Mouse (Mus musculus) MN1 (cell line): ENCODE data around the gene Naa35.

Source experiments
- DNase-seq: peaks from one replicate; pipeline ENCODE4 v3.0.0-alpha.2; 2016; ENCODE audit warnings: low spot score

Gene Naa35

GRCm38 (mm10) chr13:59584947-59585647, at the start of gene Naa35, which contains the start of gene Agtpbp1:
Gene Naa35 (plus strand): TSS chr13:59585259.
Gene Agtpbp1 (minus strand): TSS chr13:59585227.
- peak; percentile 98 for DNase-seq

- DNase-seq, result no peak
These were observed 49.3 kb upstream of the Naa35 start for GRCm38 (mm10) chr13:59535746-59536145.

GRCm38 (mm10) chr13:59536631-59537030, 48.4 kb upstream of the Naa35 start:
- DNase-seq, result no peak

GRCm38 (mm10) chr13:59538661-59539060, 46.4 kb upstream of the Naa35 start:
- DNase-seq, result no peak

GRCm38 (mm10) chr13:59540030-59540429, 45.0 kb upstream of the Naa35 start:
- no peak for DNase-seq

- no peak for DNase-seq
These were observed 42.6 kb upstream of the Naa35 start for GRCm38 (mm10) chr13:59542411-59542810.

GRCm38 (mm10) chr13:59547091-59547490, 38.0 kb upstream of the Naa35 start:
- no peak for DNase-seq

- no peak for DNase-seq
These were observed 37.3 kb upstream of the Naa35 start for GRCm38 (mm10) chr13:59547716-59548115.

- DNase-seq, result no peak
These were observed 35.7 kb upstream of the Naa35 start for GRCm38 (mm10) chr13:59549318-59549798.

- DNase-seq, result no peak
These were observed 32.8 kb upstream of the Naa35 start for GRCm38 (mm10) chr13:59552286-59552685.

GRCm38 (mm10) chr13:59552751-59553150, 32.3 kb upstream of the Naa35 start:
- peak; percentile 23 for DNase-seq

GRCm38 (mm10) chr13:59554772-59555505, 30.1 kb upstream of the Naa35 start:
- DNase-seq, result no peak

GRCm38 (mm10) chr13:59555613-59556192, 29.4 kb upstream of the Naa35 start:
- no peak for DNase-seq

GRCm38 (mm10) chr13:59556670-59557069, 28.4 kb upstream of the Naa35 start:
- peak; percentile 55 for DNase-seq

GRCm38 (mm10) chr13:59557185-59557985, 27.7 kb upstream of the Naa35 start:
- DNase-seq, result peak; percentile 90

GRCm38 (mm10) chr13:59558776-59559175, 26.3 kb upstream of the Naa35 start:
- no peak for DNase-seq

- no peak for DNase-seq
These were observed 22.6 kb upstream of the Naa35 start for GRCm38 (mm10) chr13:59562471-59562870.

- no peak for DNase-seq
These were observed 20.6 kb upstream of the Naa35 start for GRCm38 (mm10) chr13:59564505-59564904.

- DNase-seq, result no peak
These were observed 20.1 kb upstream of the Naa35 start for GRCm38 (mm10) chr13:59564923-59565322.

GRCm38 (mm10) chr13:59565945-59566520, 19.0 kb upstream of the Naa35 start:
- peak; percentile 57 for DNase-seq

GRCm38 (mm10) chr13:59571107-59571506, 14.0 kb upstream of the Naa35 start:
- no peak for DNase-seq

- no peak for DNase-seq
These were observed 12.5 kb upstream of the Naa35 start for GRCm38 (mm10) chr13:59572549-59572948.
